Mouse (Mus musculus) bone marrow macrophage, adult 2 months (primary cell): Measurements from ENCODE around the gene Dapl1.

Source experiments
- CTCF ChIP-seq: IDR thresholded peaks from 2 replicates; pipeline ENCODE4 v1.5.1; 2012; ENCODE audit warnings: low read depth, mild to moderate bottlenecking, low read length, moderate library complexity
- POLR2A ChIP-seq: IDR thresholded peaks from 2 replicates; pipeline ENCODE4 v1.6.1; 2012; ENCODE audit warnings: mild to moderate bottlenecking, low read depth, low read length, borderline replicate concordance

DNA sequence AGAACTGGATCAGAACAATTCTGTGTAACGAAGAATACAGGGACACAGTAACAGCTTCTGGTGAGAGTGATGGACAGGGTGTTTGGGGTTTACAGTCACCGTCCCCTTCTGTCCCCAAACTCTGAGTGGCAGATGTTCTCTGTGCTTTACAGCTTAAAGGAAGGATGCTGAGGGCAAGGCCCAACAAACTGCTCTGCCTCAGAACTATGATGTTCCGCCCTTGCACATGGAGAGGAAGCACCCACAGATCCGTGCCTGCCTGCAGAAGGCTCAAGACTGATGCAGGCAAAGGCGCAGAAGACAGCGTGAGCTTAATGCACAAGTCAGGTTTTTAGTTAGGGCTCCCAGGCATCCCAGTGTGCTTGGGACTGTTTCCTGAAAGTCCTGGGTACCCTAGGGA lies 16.5 kb upstream of the Dapl1 start:
- TF ChIP-seq POLR2A = no peak
- no peak for TF ChIP-seq CTCF
